Mouse (Mus musculus): Measurements from ENCODE around the gene Hist1h1e.
"Not testable (repeated sequence)": the region's sequence is repeated elsewhere in the genome, so short reads cannot be mapped to it uniquely, and the experiment has no call there.

Gene Hist1h1e

GRCm38 (mm10) chr13:23573034-23573897 is 49.1 kb downstream of the Hist1h1e start:
- DNase-seq (ENCODE audit: low read depth, low spot score), result not testable (repeated sequence)

DNA sequence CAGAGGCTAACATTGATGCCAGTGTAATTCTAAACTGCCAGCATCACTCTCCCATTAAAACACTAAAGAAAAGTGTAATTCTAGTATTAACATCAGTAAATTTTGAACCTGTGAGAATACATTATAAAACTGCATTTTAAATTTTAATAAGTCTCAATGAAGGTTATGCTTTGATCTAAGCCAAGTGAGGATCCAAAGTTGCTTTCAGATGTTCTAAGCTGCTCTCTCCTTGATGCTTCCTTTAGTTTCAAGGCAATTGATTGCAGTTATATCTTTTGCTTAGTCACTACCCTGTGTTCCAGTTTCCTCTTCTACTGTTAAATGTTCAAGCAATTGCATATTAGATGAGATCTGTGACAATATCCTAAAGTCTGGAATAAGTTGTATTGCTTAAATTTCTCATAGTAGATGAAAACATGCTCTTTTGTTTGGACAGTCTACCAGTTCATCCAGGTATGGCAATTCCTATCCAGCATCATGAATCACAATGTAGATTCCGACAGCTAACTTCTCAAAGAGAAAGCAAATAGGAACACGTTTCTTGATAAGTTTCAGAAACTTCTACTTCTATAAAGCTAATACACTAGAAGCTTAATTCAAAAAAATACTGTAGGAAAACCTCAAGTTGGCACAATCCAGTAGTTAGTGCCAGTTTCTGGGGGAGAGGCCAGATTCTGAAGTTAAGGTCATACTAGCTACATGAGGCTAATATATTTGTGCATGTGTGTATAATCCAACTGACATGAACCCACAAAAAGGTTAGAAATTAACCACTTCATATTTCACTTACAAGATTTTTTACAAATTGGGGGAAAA is 49.9 kb downstream of the Hist1h1e start:
- peak; percentile 51 for DNase-seq (ENCODE audit: low read depth, low spot score)

DNA sequence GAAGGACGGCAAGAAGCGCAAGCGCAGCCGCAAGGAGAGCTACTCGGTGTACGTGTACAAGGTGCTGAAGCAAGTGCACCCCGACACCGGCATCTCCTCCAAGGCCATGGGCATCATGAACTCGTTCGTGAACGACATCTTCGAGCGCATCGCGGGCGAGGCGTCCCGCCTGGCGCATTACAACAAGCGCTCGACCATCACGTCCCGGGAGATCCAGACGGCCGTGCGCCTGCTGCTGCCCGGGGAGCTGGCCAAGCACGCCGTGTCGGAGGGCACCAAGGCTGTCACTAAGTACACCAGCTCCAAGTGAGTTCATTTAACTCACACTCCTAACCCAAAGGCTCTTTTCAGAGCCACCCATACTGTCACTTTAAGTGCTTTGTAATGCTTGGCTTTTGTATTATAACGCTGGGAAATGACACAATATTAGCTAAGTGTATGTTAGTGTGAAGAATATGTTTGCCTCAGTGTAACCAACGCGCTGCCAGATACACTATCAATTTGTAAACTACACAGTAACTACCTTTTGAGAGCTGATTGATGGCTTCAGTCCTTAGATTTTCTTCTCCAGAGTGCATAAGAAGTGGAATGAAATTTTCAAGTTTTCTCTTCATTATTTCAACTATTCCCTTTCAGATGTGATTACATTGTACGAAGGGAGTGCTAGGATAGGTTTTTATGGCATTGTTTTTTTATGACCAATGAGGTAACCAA is 50.7 kb downstream of the Hist1h1e start:
- DNase-seq (ENCODE audit: low read depth, low spot score), result peak; percentile 67

GRCm38 (mm10) chr13:23571022-23571503 is 51.3 kb downstream of the Hist1h1e start, which contains the start of the genes Hist1h2ae and Hist1h2bg:
Gene Hist1h2ae (minus strand): TSS chr13:23571220.
Gene Hist1h2bg (plus strand): TSS chr13:23571396.
- DNase-seq (ENCODE audit: low read depth, low spot score), result peak; percentile 98
